ENCODE assay signal across 8 mouse cellular contexts in the genomic region with DNA sequence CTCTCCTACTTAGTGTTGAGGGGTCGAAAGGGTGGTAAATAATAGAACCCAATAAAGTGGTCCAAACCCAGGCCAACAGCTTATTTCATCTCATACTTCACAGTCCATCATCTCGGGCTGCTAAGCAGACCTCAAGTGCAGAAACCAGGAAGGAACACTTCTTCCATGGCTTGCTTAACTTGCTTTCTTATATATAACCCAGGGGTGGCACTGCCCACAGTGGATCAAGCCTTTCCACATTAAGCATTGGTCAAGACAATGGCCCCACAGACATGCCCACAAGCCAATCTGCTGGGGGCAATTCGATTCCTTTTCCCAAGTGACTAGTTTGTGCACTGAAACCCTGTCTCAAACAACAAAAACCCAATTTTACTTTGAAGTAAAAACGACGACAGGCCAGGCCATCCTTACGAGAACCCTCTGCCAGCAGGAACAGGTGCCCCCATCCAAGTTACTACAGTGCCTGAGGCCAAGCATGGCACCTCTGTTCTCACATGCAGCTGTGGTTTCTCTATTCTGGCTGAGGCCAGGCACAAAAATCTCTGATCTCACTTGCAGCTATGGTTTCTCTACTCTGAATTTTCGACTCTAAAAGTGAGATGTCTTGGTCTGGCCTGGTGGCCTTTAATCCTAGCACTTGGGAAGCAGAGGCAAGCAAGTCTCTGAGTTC.
DNase-seq lines count a peak whose midpoint lies in the region; ATAC-seq and TF ChIP-seq lines count a peak whose summit lies in the region.

No protein-coding gene starts in this region.

- H3K36me3 ChIP-seq in heart, embryonic 13.5 days: peaks cover 12% of the 10 kb centered on the region

- H3K9me3 ChIP-seq in heart, embryonic 13.5 days: no peaks in the 10 kb centered on the region

- peaks cover 95% of the 10 kb centered on the region for H3K4me1 ChIP-seq in heart, embryonic 13.5 days
- H3K4me1 ChIP-seq in olfactory bulb, adult 2 months (ENCODE audit: control insufficient read depth, insufficient read depth, low read length): peaks cover 25% of the 10 kb centered on the region

- H3K27me3 ChIP-seq in heart, embryonic 13.5 days (replicated peaks): no peaks in the 10 kb centered on the region

- ATAC-seq in heart, embryonic 13.5 days (ENCODE audit: extremely low read depth, insufficient number of reproducible peaks, low FRiP score, low TSS enrichment): no peak
- peak; percentile 51 for ATAC-seq in granulocyte monocyte progenitor cell, adult 5-6 weeks (replicated peaks; ENCODE audit: poor library complexity, severe bottlenecking)

- no peak for TF ChIP-seq POLR2A in olfactory bulb, adult 2 months (IDR thresholded peaks at IDR 0.05; ENCODE audit: insufficient read depth, low read depth, low read length)

- H3K27ac ChIP-seq in heart, embryonic 13.5 days (replicated peaks): peak overlapping the region; percentile 94
- peak overlapping the region; percentile 16; the same call in 1 of the 2 replicates for H3K27ac ChIP-seq in olfactory bulb, adult 2 months (ENCODE audit: insufficient read depth, low read depth, low read length)

- peak overlapping the region; percentile 8; the same call in 1 of the 2 replicates for H3K4me3 ChIP-seq in heart, embryonic 13.5 days
- no peak overlapping the region for H3K4me3 ChIP-seq in olfactory bulb, adult 2 months (ENCODE audit: insufficient read depth, low read depth, low read length)

- peak overlapping the region; percentile 66; the same call in 1 of the 2 replicates for H3K9ac ChIP-seq in heart, embryonic 13.5 days

- peak overlapping the region; percentile 57 for H3K4me2 ChIP-seq in heart, embryonic 13.5 days

- intact Hi-C loops in heart, postnatal 10 days (cut with DNase I): no loop called here

- no peak for TF ChIP-seq CTCF in olfactory bulb, adult 2 months (IDR thresholded peaks at IDR 0.05; ENCODE audit: insufficient read depth, low read depth, low read length)

- 68% methylated on average over 7 of the region's 7 CpGs for WGBS in heart, embryonic 13.5 days
- WGBS in olfactory bulb, adult 2 months: 55% methylated on average over 7 of the region's 7 CpGs

- no peak for DNase-seq in heart, postnatal 10 days
- DNase-seq in lung, postnatal 36 days: peak; percentile 18
- DNase-seq in lung, postnatal 14 days: no peak
- DNase-seq in retina, embryonic 14.5 days (ENCODE audit: low spot score): no peak
- DNase-seq in layer of hippocampus, adult 18-20 months (ENCODE audit: low spot score in 2 of 2): no peak
